Mouse (Mus musculus): ENCODE data around the gene Ptprk. TPM values are rescaled to one million over a fixed set of nuclear protein-coding genes. Genes with fewer than 3 reads are reported as not detected.

Gene Ptprk
- polyA plus RNA-seq (2015; fragmentation: Nextera tagmentation; extraction: Ambion mirVana): 31.4 and 33.8 TPM in 2 replicates

- peak within 1 kb of the TSS; percentile 87 for H3K9ac ChIP-seq (ENCODE audit: low read depth, low read length)
- H3K9me3 ChIP-seq (replicated peaks; ENCODE audit: control insufficient read depth, low read length, poor library complexity, severe bottlenecking): no peaks in the 10 kb centered on the region; the same call in 1 of the 2 replicates
- H3K27ac ChIP-seq (ENCODE audit: low read length): peak within 1 kb of the TSS; percentile 91
- under 1% methylated on average over 77 of the region's 77 CpGs for WGBS
- no peaks in the 10 kb centered on the region for H3K36me3 ChIP-seq (ENCODE audit: control insufficient read depth, insufficient read depth, low read length)
- peak; percentile 97 for ATAC-seq
- H3K4me2 ChIP-seq (ENCODE audit: low read length): peak within 1 kb of the TSS; percentile 94
- peaks cover 13% of the 10 kb centered on the region for H3K4me1 ChIP-seq (ENCODE audit: control insufficient read depth, insufficient read depth, low read length)
- peak within 1 kb of the TSS; percentile 79 for H3K4me3 ChIP-seq (ENCODE audit: low read depth, low read length)
- H3K27me3 ChIP-seq (ENCODE audit: control insufficient read depth, insufficient read depth, low read depth, low read length): no peaks in the 10 kb centered on the region
These were observed at the start of gene Ptprk for GRCm38 (mm10) chr10:28074653-28075451. Ptprk (plus strand) TSS chr10:28074820.

DNA sequence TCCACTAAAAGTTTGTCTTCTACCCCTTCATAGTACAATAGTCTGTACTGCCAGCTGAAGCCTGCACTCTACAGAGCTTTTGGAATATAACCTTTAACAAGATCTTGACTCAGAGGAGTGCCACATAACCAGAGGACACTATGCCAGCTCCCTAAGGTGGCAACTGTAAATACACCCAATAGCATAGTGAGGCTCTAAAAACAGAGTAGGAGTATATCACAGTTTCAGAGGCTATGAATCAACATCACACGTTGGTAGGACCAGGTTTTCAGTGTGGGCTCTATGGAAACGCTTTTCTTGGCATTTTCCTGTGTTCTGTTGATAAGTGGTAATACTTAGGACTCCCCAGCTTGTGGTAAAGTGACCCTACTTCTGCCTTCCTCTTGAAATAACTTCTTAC lies 46.8 kb upstream of the Ptprk start:
- H3K9me3 ChIP-seq (replicated peaks; ENCODE audit: control insufficient read depth, low read length, poor library complexity, severe bottlenecking): no peaks in the 10 kb centered on the region
- 77% methylated on average over 2 of the region's 2 CpGs for WGBS
- ATAC-seq: no peak
- H3K27ac ChIP-seq (ENCODE audit: low read length): no peak overlapping the region
- no peak overlapping the region for H3K9ac ChIP-seq (ENCODE audit: low read depth, low read length)
- no peak overlapping the region for H3K4me3 ChIP-seq (ENCODE audit: low read depth, low read length)
- H3K4me1 ChIP-seq (ENCODE audit: control insufficient read depth, insufficient read depth, low read length): no peaks in the 10 kb centered on the region
- H3K27me3 ChIP-seq (ENCODE audit: control insufficient read depth, insufficient read depth, low read depth, low read length): no peaks in the 10 kb centered on the region
- no peak overlapping the region for H3K4me2 ChIP-seq (ENCODE audit: low read length)
- H3K36me3 ChIP-seq (ENCODE audit: control insufficient read depth, insufficient read depth, low read length): no peaks in the 10 kb centered on the region

DNA sequence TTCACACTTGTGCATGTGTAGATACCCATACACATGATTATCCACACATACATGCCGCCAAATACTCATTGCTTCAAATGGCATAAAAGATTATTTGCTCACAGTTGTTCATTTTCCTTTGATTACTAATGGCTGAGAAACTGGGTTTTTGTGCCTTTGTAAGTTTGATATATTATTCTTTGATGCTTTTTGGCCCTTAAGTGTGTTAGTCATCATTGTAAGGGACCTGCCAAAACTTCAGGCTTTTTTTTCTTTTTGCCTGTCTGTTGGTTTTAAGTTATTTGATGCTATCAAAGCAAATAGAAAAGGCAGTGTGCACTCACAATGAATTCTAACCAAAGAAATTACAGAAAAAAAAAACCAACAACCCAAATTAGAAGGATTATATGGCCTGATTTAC lies 38.2 kb upstream of the Ptprk start:
- Histone ChIP-seq H3K4me3 (ENCODE audit: low read depth, low read length) (no peak overlapping the region), H3K27ac (ENCODE audit: low read length) (no peak overlapping the region)
- no peak for ATAC-seq

DNA sequence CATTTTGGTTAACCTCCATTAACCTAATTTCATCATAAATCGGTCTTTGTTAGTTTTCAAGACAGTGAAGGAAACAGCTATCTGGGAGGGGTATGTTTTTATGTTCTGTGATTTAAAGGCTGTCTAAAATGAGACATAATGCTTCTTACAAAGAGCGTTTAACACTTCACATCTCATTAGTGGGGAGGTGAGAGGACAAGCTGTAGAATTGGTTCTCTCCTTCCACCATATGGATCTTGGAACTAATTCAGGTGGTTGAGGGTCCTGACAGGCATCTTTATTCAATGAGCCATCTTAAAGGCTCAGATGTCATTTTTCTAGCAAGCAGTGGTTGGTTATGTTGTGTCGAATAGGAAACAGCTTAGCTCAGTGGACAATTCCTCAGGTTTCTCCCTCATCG lies 19.9 kb upstream of the Ptprk start:
- ATAC-seq: no peak

More for the DNA sequence above, 38.2 kb upstream of the Ptprk start:
- H3K9me3 ChIP-seq (replicated peaks; ENCODE audit: control insufficient read depth, low read length, poor library complexity, severe bottlenecking): 0 out of 2 replicates have a peak, but pooled peaks cover 3% of the 10 kb centered on the region
- H3K4me1 ChIP-seq (ENCODE audit: control insufficient read depth, insufficient read depth, low read length): no peaks in the 10 kb centered on the region
- no peaks in the 10 kb centered on the region for H3K27me3 ChIP-seq (ENCODE audit: control insufficient read depth, insufficient read depth, low read depth, low read length)
- no peak overlapping the region for H3K4me2 ChIP-seq (ENCODE audit: low read length)
- WGBS: 100% methylated on average over 1 of the region's 1 CpGs
- H3K36me3 ChIP-seq (ENCODE audit: control insufficient read depth, insufficient read depth, low read length): no peaks in the 10 kb centered on the region
- H3K9ac ChIP-seq (ENCODE audit: low read depth, low read length): no peak overlapping the region

DNA sequence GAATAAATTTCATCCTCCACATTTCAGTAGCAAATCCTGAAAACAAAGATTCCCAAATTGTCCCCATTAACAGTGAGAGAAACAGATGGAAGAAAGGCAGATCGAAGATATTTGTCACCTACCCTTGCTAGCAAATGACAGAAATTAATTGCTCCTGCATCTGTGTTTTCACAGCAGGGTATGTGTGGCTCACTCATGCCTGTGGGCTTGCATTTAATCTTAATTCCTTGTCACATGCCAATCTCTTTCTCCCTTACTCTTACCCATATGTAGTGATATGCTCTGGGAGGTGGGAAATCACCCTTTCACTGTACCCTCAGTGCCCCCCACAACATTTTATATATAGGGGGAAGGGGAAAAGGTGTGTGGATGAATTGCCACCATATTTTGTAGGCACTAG lies 15.4 kb upstream of the Ptprk start:
- Histone ChIP-seq H3K27me3 (ENCODE audit: control insufficient read depth, insufficient read depth, low read depth, low read length) (no peaks in the 10 kb centered on the region), H3K27ac (ENCODE audit: low read length) (no peak overlapping the region), H3K9ac (ENCODE audit: low read depth, low read length) (no peak overlapping the region), H3K4me1 (ENCODE audit: control insufficient read depth, insufficient read depth, low read length) (no peaks in the 10 kb centered on the region), H3K9me3 (replicated peaks; ENCODE audit: control insufficient read depth, low read length, poor library complexity, severe bottlenecking) (no peaks in the 10 kb centered on the region), H3K4me3 (ENCODE audit: low read depth, low read length) (no peak overlapping the region), H3K4me2 (ENCODE audit: low read length) (no peak overlapping the region), H3K36me3 (ENCODE audit: control insufficient read depth, insufficient read depth, low read length) (no peaks in the 10 kb centered on the region)
- no peak for ATAC-seq
- 90% methylated on average over 1 of the region's 1 CpGs for WGBS

More for the DNA sequence above, 19.9 kb upstream of the Ptprk start:
- no peak overlapping the region for H3K27ac ChIP-seq (ENCODE audit: low read length)
- no peak overlapping the region for H3K4me3 ChIP-seq (ENCODE audit: low read depth, low read length)
- H3K9me3 ChIP-seq (replicated peaks; ENCODE audit: control insufficient read depth, low read length, poor library complexity, severe bottlenecking): no peaks in the 10 kb centered on the region
- no peak overlapping the region for H3K9ac ChIP-seq (ENCODE audit: low read depth, low read length)
- no peaks in the 10 kb centered on the region for H3K4me1 ChIP-seq (ENCODE audit: control insufficient read depth, insufficient read depth, low read length)
- H3K4me2 ChIP-seq (ENCODE audit: low read length): no peak overlapping the region
- no peaks in the 10 kb centered on the region for H3K27me3 ChIP-seq (ENCODE audit: control insufficient read depth, insufficient read depth, low read depth, low read length)
- WGBS: 68% methylated on average over 4 of the region's 4 CpGs
- H3K36me3 ChIP-seq (ENCODE audit: control insufficient read depth, insufficient read depth, low read length): no peaks in the 10 kb centered on the region

DNA sequence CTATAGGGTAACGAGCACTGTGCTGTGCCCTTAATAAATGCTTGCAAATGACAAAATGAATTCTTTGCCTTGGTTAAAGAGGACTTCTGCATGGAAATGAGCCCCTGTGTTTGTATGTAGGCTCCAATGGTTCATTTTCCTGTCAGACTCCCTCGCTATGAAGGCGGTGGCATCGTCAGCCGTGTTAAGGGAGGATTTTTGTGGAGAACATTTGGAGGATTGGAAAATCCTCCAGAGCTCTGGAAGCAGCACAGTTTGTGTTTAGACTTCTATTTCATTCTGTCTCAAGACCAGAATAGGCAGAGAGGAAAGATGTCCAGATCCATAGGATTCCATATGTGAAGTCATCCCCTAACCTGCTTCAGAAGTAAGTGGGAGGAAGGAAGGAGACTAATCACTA lies 6.6 kb upstream of the Ptprk start:
- 0 out of 2 replicates have a peak, but pooled peaks cover under 1% of the 10 kb centered on the region for H3K4me1 ChIP-seq (ENCODE audit: control insufficient read depth, insufficient read depth, low read length)
- H3K27me3 ChIP-seq (ENCODE audit: control insufficient read depth, insufficient read depth, low read depth, low read length): no peaks in the 10 kb centered on the region
- H3K9ac ChIP-seq (ENCODE audit: low read depth, low read length): no peak overlapping the region
- H3K4me3 ChIP-seq (ENCODE audit: low read depth, low read length): no peak overlapping the region
- ATAC-seq: no peak
- no peaks in the 10 kb centered on the region for H3K36me3 ChIP-seq (ENCODE audit: control insufficient read depth, insufficient read depth, low read length)
- WGBS: 79% methylated on average over 5 of the region's 5 CpGs
- H3K4me2 ChIP-seq (ENCODE audit: low read length): no peak overlapping the region
- no peak overlapping the region for H3K27ac ChIP-seq (ENCODE audit: low read length)
- no peaks in the 10 kb centered on the region; the same call in 1 of the 2 replicates for H3K9me3 ChIP-seq (replicated peaks; ENCODE audit: control insufficient read depth, low read length, poor library complexity, severe bottlenecking)

DNA sequence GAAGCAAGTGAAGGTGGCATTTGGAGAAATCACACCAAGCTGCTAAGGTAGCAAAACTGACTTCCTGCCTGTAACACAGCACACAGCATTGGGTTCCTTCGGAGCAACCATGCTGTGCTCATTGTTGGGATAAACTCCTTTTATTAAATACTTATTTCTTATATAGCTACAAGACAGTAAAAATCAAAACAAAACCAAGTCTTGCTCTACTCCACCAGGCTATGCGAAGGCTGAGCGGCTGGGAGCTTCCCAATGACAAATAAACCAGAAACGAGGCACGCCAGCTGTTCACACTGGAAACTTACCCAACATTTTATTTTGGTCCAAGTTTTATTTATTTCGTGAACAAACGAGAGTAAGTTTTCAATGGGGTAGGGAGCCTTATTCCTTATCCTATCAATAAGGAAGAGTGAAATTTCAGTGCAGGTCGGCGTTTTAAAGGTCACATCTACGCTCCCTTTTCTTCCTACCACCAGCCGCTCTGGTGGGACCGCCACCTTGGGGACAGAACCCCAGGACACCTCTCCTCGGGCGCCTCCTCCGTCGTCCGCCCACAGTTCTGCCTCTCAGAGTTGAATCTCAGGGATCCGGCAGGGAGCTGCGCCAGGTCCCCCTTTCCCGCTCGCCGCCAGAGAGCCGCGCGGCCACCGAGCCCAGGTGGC lies 498 bp upstream of the Ptprk start:
- Histone ChIP-seq H3K27me3 (ENCODE audit: control insufficient read depth, insufficient read depth, low read depth, low read length) (no peaks in the 10 kb centered on the region), H3K4me2 (ENCODE audit: low read length) (peak overlapping the region; percentile 94), H3K36me3 (ENCODE audit: control insufficient read depth, insufficient read depth, low read length) (no peaks in the 10 kb centered on the region), H3K9ac (ENCODE audit: low read depth, low read length) (peak overlapping the region; percentile 87), H3K27ac (ENCODE audit: low read length) (peak overlapping the region; percentile 91), H3K9me3 (replicated peaks; ENCODE audit: control insufficient read depth, low read length, poor library complexity, severe bottlenecking) (no peaks in the 10 kb centered on the region; the same call in 1 of the 2 replicates), H3K4me1 (ENCODE audit: control insufficient read depth, insufficient read depth, low read length) (peaks cover 10% of the 10 kb centered on the region), H3K4me3 (ENCODE audit: low read depth, low read length) (peak overlapping the region; percentile 79)
- ATAC-seq: peak; percentile 20; the same call in 1 of the 2 replicates
- under 1% methylated on average over 26 of the region's 26 CpGs for WGBS

DNA sequence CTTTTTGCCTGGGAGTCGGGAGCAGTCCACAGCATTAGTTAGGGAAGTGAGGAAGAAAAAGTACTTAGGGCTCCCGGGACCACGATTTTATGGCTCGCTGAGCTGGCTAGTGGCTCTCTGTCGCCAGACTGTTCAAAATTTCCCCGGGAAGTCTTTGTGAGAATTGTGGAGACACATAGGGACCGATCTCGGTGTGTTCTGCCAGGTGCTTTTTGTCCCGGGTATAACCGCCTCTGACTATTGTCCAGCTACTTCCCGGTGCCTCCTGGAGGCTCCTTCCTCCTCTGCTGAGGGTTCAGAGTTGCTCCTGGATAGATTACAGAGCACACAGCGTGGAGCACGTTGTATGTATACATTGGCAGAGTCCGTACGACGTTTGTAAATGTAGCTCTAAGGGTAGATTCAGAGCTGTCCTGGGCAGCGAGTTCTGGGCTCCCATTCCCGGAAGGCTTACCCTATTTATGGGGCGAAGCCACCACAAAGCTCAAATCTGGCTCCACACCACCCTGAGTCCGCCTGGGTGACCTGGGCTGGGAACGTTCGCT lies 943 bp downstream of the Ptprk start:
- no peaks in the 10 kb centered on the region for H3K36me3 ChIP-seq (ENCODE audit: control insufficient read depth, insufficient read depth, low read length)
- no peaks in the 10 kb centered on the region for H3K9me3 ChIP-seq (replicated peaks; ENCODE audit: control insufficient read depth, low read length, poor library complexity, severe bottlenecking)
- no peaks in the 10 kb centered on the region for H3K27me3 ChIP-seq (ENCODE audit: control insufficient read depth, insufficient read depth, low read depth, low read length)
- peak overlapping the region; percentile 91 for H3K27ac ChIP-seq (ENCODE audit: low read length)
- H3K9ac ChIP-seq (ENCODE audit: low read depth, low read length): peak overlapping the region; percentile 87
- WGBS: 0% methylated on average over 22 of the region's 22 CpGs
- peak overlapping the region; percentile 79 for H3K4me3 ChIP-seq (ENCODE audit: low read depth, low read length)
- peak overlapping the region; percentile 94 for H3K4me2 ChIP-seq (ENCODE audit: low read length)
- ATAC-seq: 0 out of 2 replicates have a peak, but pooled peaks have one; percentile 7
- H3K4me1 ChIP-seq (ENCODE audit: control insufficient read depth, insufficient read depth, low read length): peaks cover 13% of the 10 kb centered on the region
